Mouse (Mus musculus) right cerebral cortex, postnatal 25 days (tissue): ENCODE measurements around the gene Aldh1a1.

Source experiments
- DNase-seq: peaks from one replicate; pipeline ENCODE4 v3.0.0; 2022

The Aldh1a1 gene

GRCm38 (mm10) chr19:20654141-20654873 is 161.8 kb downstream of the Aldh1a1 start:
- DNase-seq, result no peak

- DNase-seq, result no peak
These were observed 185.3 kb downstream of the Aldh1a1 start for GRCm38 (mm10) chr19:20677697-20678355.
